Mouse (Mus musculus) ES-E14 (cell line): ENCODE data around the gene Cd36.

Experiments used
- CHD2 ChIP-seq: IDR thresholded peaks from 2 replicates; pipeline ENCODE4 v1.6.1; 2014; ENCODE audit warnings: mild to moderate bottlenecking, low read depth, low read length, inconsistent platforms
- HCFC1 ChIP-seq: IDR thresholded peaks from 2 replicates; pipeline ENCODE4 v1.6.1; 2012; ENCODE audit warnings: low read length, inconsistent platforms, borderline replicate concordance; ENCODE audit not compliant: insufficient read depth

GRCm38 (mm10) chr5:17934501-17934900 is 45.9 kb upstream of the Cd36 start:
- TF ChIP-seq CHD2 (no peak), HCFC1 (no peak)
